ENCODE assay signal across 35 mouse cellular contexts in the genomic region with DNA sequence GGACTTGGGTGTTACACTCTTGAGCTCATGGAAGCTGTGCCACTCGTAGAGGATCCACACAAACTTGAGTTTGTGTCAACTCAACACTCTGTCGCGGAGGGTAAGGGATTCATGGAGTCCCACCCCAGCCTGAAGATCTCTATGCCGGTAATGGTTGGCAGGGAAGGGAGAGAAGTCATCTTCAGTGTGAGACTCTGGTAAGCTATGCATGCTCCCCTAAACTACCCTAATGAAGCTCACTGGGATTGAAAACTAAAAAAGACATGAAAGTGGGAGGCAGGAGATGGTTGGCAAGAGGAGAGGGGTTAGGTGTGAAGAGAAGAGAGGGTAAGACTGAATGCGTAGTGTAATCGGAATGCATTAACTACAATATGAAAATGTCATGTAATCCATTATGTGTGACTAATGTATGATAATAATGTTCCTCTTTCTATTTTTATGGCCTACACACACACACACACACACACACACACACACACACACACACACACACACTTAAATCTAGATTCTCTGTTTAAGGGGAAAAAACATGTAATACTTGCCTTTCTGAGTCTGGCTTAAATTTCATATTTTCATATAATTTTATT. TPM values are rescaled to one million over a fixed set of nuclear protein-coding genes. Genes with fewer than 3 reads are reported as not detected.
DNase-seq lines count a peak whose midpoint lies in the region; ATAC-seq and TF ChIP-seq lines count a peak whose summit lies in the region.
"Had no signal": no experiment of that assay in that cellular context is flagged by ENCODE, and none has a peak within 500 bp of the region (broad histone marks: within the 10 kb centered on the region; RNA-seq: fewer than 3 reads in every experiment).

No protein-coding gene starts in this region.

- H3K27me3 ChIP-seq in heart, postnatal 0 days (ENCODE audit: control insufficient read depth, insufficient read depth, low read length) = no peaks in the 10 kb centered on the region
- H3K27me3 ChIP-seq in CH12.LX (replicated peaks) = no peaks in the 10 kb centered on the region
- H3K27me3 ChIP-seq: embryonic facial prominence, embryonic 12.5 days; forebrain, embryonic 15.5 days; heart, embryonic 13.5 days; hindbrain, embryonic 12.5 days; liver, embryonic 15.5 days; lung, embryonic 15.5 days; megakaryocyte, embryonic 14.5 days; midbrain, embryonic 12.5 days had no signal

- ATAC-seq in heart, postnatal 0 days (ENCODE audit: insufficient read depth, low read depth) = no peak
- ATAC-seq: forebrain, embryonic 15.5 days; hindbrain, postnatal 0 days; intestine, embryonic 16.5 days had no signal

- H3K4me2 ChIP-seq in heart, postnatal 0 days (ENCODE audit: low read depth, low read length) = no peak overlapping the region
- H3K4me2 ChIP-seq in CH12.LX (ENCODE audit: insufficient read depth, low read depth, poor library complexity, severe bottlenecking) = peak overlapping the region; percentile 88
- H3K4me2 ChIP-seq: embryonic facial prominence, embryonic 12.5 days; forebrain, embryonic 15.5 days; heart, embryonic 13.5 days; hindbrain, embryonic 12.5 days; liver, embryonic 15.5 days; lung, embryonic 15.5 days; midbrain, embryonic 12.5 days had no signal

- TF ChIP-seq EP300 in heart, postnatal 0 days (IDR thresholded peaks at IDR 0.05; ENCODE audit: low read depth) = no peak
- TF ChIP-seq EP300 in CH12.LX (IDR thresholded peaks at IDR 0.05; ENCODE audit: low read length) = peak; percentile 52; the same call in 1 of the 2 replicates

- H3K4me1 ChIP-seq in heart, postnatal 0 days (ENCODE audit: control insufficient read depth, insufficient read depth) = 0 out of 2 replicates have a peak, but pooled peaks cover 4% of the 10 kb centered on the region
- H3K4me1 ChIP-seq in CH12.LX (ENCODE audit: control insufficient read depth in 1 of 2, insufficient read depth in 2 of 2) = peaks cover 7 to 42% of the 10 kb centered on the region in 2 experiments
- H3K4me1 ChIP-seq: embryonic facial prominence, embryonic 12.5 days; hindbrain, embryonic 12.5 days; lung, embryonic 15.5 days; midbrain, embryonic 12.5 days had no signal

- no peak for DNase-seq in heart, postnatal 0 days (ENCODE audit: low spot score)
- DNase-seq in heart, postnatal 36 days = no peak
- DNase-seq in 416B (ENCODE audit: low read depth) (peak; percentile 31), CH12.LX (ENCODE audit: extremely low read depth) (no peak)
- DNase-seq in induced T-regulatory cell, adult 2 months (ENCODE audit: low read depth) = peak; percentile 65
- no peak for DNase-seq in right cerebral cortex, postnatal 10 days (ENCODE audit: low spot score in 2 of 2)
- no peak for DNase-seq in urinary bladder, adult 18-20 months (ENCODE audit: low spot score in 2 of 2)
- no peak for DNase-seq in right cerebral cortex, adult 2 months (ENCODE audit: low spot score in 2 of 2)
- DNase-seq: adrenal gland, adult 8-10 months; cerebellum, adult 11-12 months; cerebellum, adult 9-11 months; embryo, embryonic 11 days; gastrocnemius, adult 2 months; gastrocnemius, postnatal 36 days; heart, adult 2 months; kidney, adult 8-10 months; kidney, postnatal 4 days; left cerebral cortex, postnatal 4 days; right cerebral cortex, postnatal 25 days; spleen, adult 18-20 months had no signal

- dilution Hi-C loops in CH12.LX (cut with MboI; ENCODE audit: extremely low pct_ligation_motif_present, extremely low pct_unique_long_range_greater_than_20kb, low sequenced_read_pairs) = no loop called here

- H3K4me3 ChIP-seq in heart, postnatal 0 days (ENCODE audit: low read depth, low read length) = no peak overlapping the region
- peak overlapping the region; percentile 56 to 77 (median 62) for H3K4me3 ChIP-seq in CH12.LX (replicated peaks in 1 of 3; ENCODE audit: low read depth in 2 of 3, low read length in 2 of 3, poor library complexity in 1 of 3)
- H3K4me3 ChIP-seq: embryonic facial prominence, embryonic 12.5 days; forebrain, embryonic 15.5 days; gastrocnemius, adult 2 months; heart, adult 2 months; heart, embryonic 13.5 days; hindbrain, embryonic 12.5 days; liver, embryonic 15.5 days; lung, embryonic 15.5 days; megakaryocyte, embryonic 14.5 days; midbrain, embryonic 12.5 days; myocyte had no signal

- no peaks in the 10 kb centered on the region for H3K36me3 ChIP-seq in heart, postnatal 0 days (replicated peaks; ENCODE audit: control insufficient read depth, insufficient read depth, low read length)
- peaks cover 4 to 18% of the 10 kb centered on the region in 2 experiments for H3K36me3 ChIP-seq in CH12.LX (replicated peaks in 1 of 2; ENCODE audit: control insufficient read depth in 1 of 2, insufficient read depth in 1 of 2, low read length in 1 of 2)
- H3K36me3 ChIP-seq: embryonic facial prominence, embryonic 12.5 days; forebrain, embryonic 15.5 days; heart, embryonic 13.5 days; hindbrain, embryonic 12.5 days; liver, embryonic 15.5 days; lung, embryonic 15.5 days; midbrain, embryonic 12.5 days had no signal

- no peak for TF ChIP-seq CTCF in heart, postnatal 0 days (IDR thresholded peaks at IDR 0.05; ENCODE audit: low read depth)
- TF ChIP-seq CTCF in CH12.LX (conservative IDR thresholded peaks at IDR 0.05 in 1 of 2, IDR thresholded peaks at IDR 0.05 in 1 of 2; ENCODE audit: low read depth in 2 of 2, low read length in 2 of 2) = no peak

- no peak overlapping the region for H3K9ac ChIP-seq in heart, postnatal 0 days (replicated peaks; ENCODE audit: low read depth, low read length)
- H3K9ac ChIP-seq in CH12.LX (ENCODE audit: insufficient read depth, low read depth) = peak overlapping the region; percentile 74
- H3K9ac ChIP-seq: embryonic facial prominence, embryonic 12.5 days; forebrain, embryonic 15.5 days; heart, embryonic 13.5 days; hindbrain, embryonic 12.5 days; liver, embryonic 15.5 days; lung, embryonic 15.5 days; midbrain, embryonic 12.5 days had no signal

- in situ Hi-C loops in CH12.LX (cut with MboI; ENCODE audit: low pct_ligation_motif_present, low pct_unique_long_range_greater_than_20kb, low sequenced_read_pairs) = no loop called here

- H3K79me2 ChIP-seq in CH12.LX (replicated peaks; ENCODE audit: control insufficient read depth, extremely low read depth, insufficient read depth, poor library complexity, severe bottlenecking) = peaks cover 37% of the 10 kb centered on the region

- no peak for TF ChIP-seq RAD21 in CH12.LX (IDR thresholded peaks at IDR 0.05; ENCODE audit: low read depth, low read length)

- H3K27ac ChIP-seq in heart, postnatal 0 days (ENCODE audit: low read depth) = peak overlapping the region; percentile 0; the same call in 1 of the 2 replicates
- peak overlapping the region; percentile 96 for H3K27ac ChIP-seq in CH12.LX (ENCODE audit: insufficient read depth, low read depth)
- H3K27ac ChIP-seq: embryonic facial prominence, embryonic 12.5 days; forebrain, embryonic 15.5 days; gastrocnemius, adult 2 months; heart, adult 2 months; heart, embryonic 13.5 days; hindbrain, embryonic 12.5 days; hindbrain, postnatal 0 days; kidney, postnatal 0 days; liver, embryonic 15.5 days; lung, embryonic 15.5 days; midbrain, embryonic 12.5 days had no signal

- WGBS in heart, postnatal 0 days = 73% methylated on average over 6 of the region's 6 CpGs

- intact Hi-C loops in heart, postnatal 36 days (cut with DNase I) = no loop called here

- TF ChIP-seq POLR2A in CH12.LX (IDR thresholded peaks at IDR 0.05; ENCODE audit: low read depth, low read length) = no peak

- H3K9me3 ChIP-seq in heart, postnatal 0 days (replicated peaks; ENCODE audit: control insufficient read depth, low read length) = no peaks in the 10 kb centered on the region
- no peaks in the 10 kb centered on the region for H3K9me3 ChIP-seq in CH12.LX (replicated peaks; ENCODE audit: low read length)
- H3K9me3 ChIP-seq: embryonic facial prominence, embryonic 12.5 days; forebrain, embryonic 15.5 days; heart, embryonic 13.5 days; hindbrain, embryonic 12.5 days; liver, embryonic 15.5 days; lung, embryonic 15.5 days; megakaryocyte, embryonic 14.5 days; midbrain, embryonic 12.5 days had no signal

TF ChIP-seq in CH12.LX, 34 proteins besides CTCF, POLR2A, EP300 and RAD21 (continues in another document):
- TF ChIP-seq MAX (IDR thresholded peaks at IDR 0.05; ENCODE audit: low read length) (no peak), JUND (conservative IDR thresholded peaks at IDR 0.05; ENCODE audit: low read depth, low read length) (no peak)

RNA-seq across cellular contexts. Expression of a gene that starts 1.5 kb away (rescaled TPM):
- 0.11 TPM in 1 of 2 replicates, not detected in the other for total RNA-seq in heart, postnatal 0 days (2014; rRNA removed; ENCODE audit: low replicate concordance)
- 0.77 and 0.84 TPM in 2 replicates for polyA plus RNA-seq in heart, postnatal 0 days (2015; fragmentation: Nextera tagmentation; extraction: Ambion mirVana)
- under 1 TPM; 0.61 to 0.62 TPM for total RNA-seq in heart, postnatal 36 days (2021)
- total RNA-seq in CH12.LX (2012; rRNA removed) = 21.9 and 26.7 TPM in 2 replicates
- total RNA-seq in CH12.LX (2014; rRNA removed) = 46.9 and 49.7 TPM in 2 replicates
- polyA plus RNA-seq in CH12.LX (2012; ENCODE audit: insufficient read length, low read depth) = 67.9 and 90.9 TPM in 2 replicates
- total RNA-seq: midbrain, postnatal 0 days had no signal

RNA-seq across cellular contexts. Expression of a gene that starts 25.7 kb away (rescaled TPM):
- not detected in 2 replicates for total RNA-seq in heart, postnatal 0 days (2014; rRNA removed; ENCODE audit: low replicate concordance)
- 0.15 and 0.25 TPM in 2 replicates for polyA plus RNA-seq in heart, postnatal 0 days (2015; fragmentation: Nextera tagmentation; extraction: Ambion mirVana)
- not detected for total RNA-seq in heart, postnatal 36 days (2021)
- 12.2 and 19.3 TPM in 2 replicates for total RNA-seq in CH12.LX (2012; rRNA removed)
- 22.4 and 23.0 TPM in 2 replicates for total RNA-seq in CH12.LX (2014; rRNA removed)
- 24.8 and 24.9 TPM in 2 replicates for polyA plus RNA-seq in CH12.LX (2012; ENCODE audit: insufficient read length, low read depth)
- total RNA-seq: heart, adult 2 months; heart, postnatal 25 days; hindbrain, postnatal 0 days had no signal
- polyA plus RNA-seq: embryonic facial prominence, embryonic 12.5 days; heart, adult 2 months; heart, embryonic 13.5 days; hindbrain, embryonic 12.5 days; midbrain, postnatal 0 days had no signal

RNA-seq across cellular contexts. Expression of a gene that starts 48.7 kb away (rescaled TPM):
- total RNA-seq in heart, postnatal 0 days (2014; rRNA removed; ENCODE audit: low replicate concordance) = 0.50 TPM in 1 of 2 replicates, not detected in the other
- polyA plus RNA-seq in heart, postnatal 0 days (2015; fragmentation: Nextera tagmentation; extraction: Ambion mirVana) = 0.37 TPM in 1 of 2 replicates, not detected in the other
- total RNA-seq in heart, postnatal 36 days (2021) = not detected
- total RNA-seq in CH12.LX (2012; rRNA removed) = 3.1 and 4.3 TPM in 2 replicates
- total RNA-seq in CH12.LX (2014; rRNA removed) = 0.91 and 1.6 TPM in 2 replicates
- not detected in 2 replicates for polyA plus RNA-seq in CH12.LX (2012; ENCODE audit: insufficient read length, low read depth)
- total RNA-seq: adrenal gland, adult 8-10 months; adrenal gland, postnatal 4 days; heart, postnatal 25 days; left cerebral cortex, postnatal 4 days had no signal
- polyA plus RNA-seq: forebrain, embryonic 15.5 days; heart, adult 2 months; midbrain, embryonic 12.5 days had no signal

RNA-seq across cellular contexts. Expression of a gene that starts 48.8 kb away (rescaled TPM):
- 14.5 and 38.1 TPM in 2 replicates for total RNA-seq in heart, postnatal 0 days (2014; rRNA removed; ENCODE audit: low replicate concordance)
- 14.5 and 14.9 TPM in 2 replicates for polyA plus RNA-seq in heart, postnatal 0 days (2015; fragmentation: Nextera tagmentation; extraction: Ambion mirVana)
- 10 to 100 TPM; 12.4 to 14.0 TPM for total RNA-seq in heart, postnatal 36 days (2021)
- total RNA-seq in CH12.LX (2012; rRNA removed) = 19.8 and 20.1 TPM in 2 replicates
- total RNA-seq in CH12.LX (2014; rRNA removed) = 31.6 and 31.9 TPM in 2 replicates
- 22.6 and 23.1 TPM in 2 replicates for polyA plus RNA-seq in CH12.LX (2012; ENCODE audit: insufficient read length, low read depth)

RNA-seq across cellular contexts. Expression of a gene that starts 48.8 kb away (rescaled TPM):
- total RNA-seq in heart, postnatal 0 days (2014; rRNA removed; ENCODE audit: low replicate concordance) = 3.5 and 3.9 TPM in 2 replicates
- 13.5 and 14.2 TPM in 2 replicates for polyA plus RNA-seq in heart, postnatal 0 days (2015; fragmentation: Nextera tagmentation; extraction: Ambion mirVana)
- 1 to 10 TPM; 6.5 to 9.2 TPM for total RNA-seq in heart, postnatal 36 days (2021)
- total RNA-seq in CH12.LX (2012; rRNA removed) = 16.7 and 18.5 TPM in 2 replicates
- total RNA-seq in CH12.LX (2014; rRNA removed) = 9.1 and 10.2 TPM in 2 replicates
- 32.2 and 32.5 TPM in 2 replicates for polyA plus RNA-seq in CH12.LX (2012; ENCODE audit: insufficient read length, low read depth)

Comparison
In these comparisons a context has a peak if more than half of its experiments do, and no peak if none do; other contexts are left out.
1. DNase-seq: peak in 416B (single experiment) and induced T-regulatory cell, adult 2 months (single experiment); none in heart, postnatal 0 days (single experiment), heart, postnatal 36 days (0 of 2), CH12.LX (single experiment), right cerebral cortex, postnatal 10 days (0 of 2), urinary bladder, adult 18-20 months (0 of 2) and right cerebral cortex, adult 2 months (0 of 2).
2. RNA of a gene that starts 1.5 kb away (total RNA-seq): 21.9 to 49.7 TPM in CH12.LX; 0.61 to 0.62 TPM in heart, postnatal 36 days and 0.11 TPM in heart, postnatal 0 days; every median in the first group is over 10 times any median in the second.
3. RNA of a gene that starts 25.7 kb away (total RNA-seq): 12.2 to 23.0 TPM in CH12.LX; not detected in heart, postnatal 36 days and not detected in heart, postnatal 0 days; every median in the first group is over 10 times any median in the second.